Mouse (Mus musculus) lung, postnatal 0 days (tissue): ENCODE measurements around the gene Ppa1. TPM values are rescaled to one million over a fixed set of nuclear protein-coding genes. Genes with fewer than 3 reads are reported as not detected.
"Not testable (repeated sequence)": the region's sequence is repeated elsewhere in the genome, so short reads cannot be mapped to it uniquely, and the experiment has no call there.

Source experiments
- ATAC-seq: fragments of 200-750 bp; cut with Nextera tagmentation; 2 replicates; pipeline ENCODE4 v1.8.0; 2017; ENCODE audit warnings: moderate library complexity
- DNase-seq: peaks from one replicate; pipeline ENCODE4 v3.0.0-alpha.2; 2016; ENCODE audit warnings: low spot score
- H3K27ac ChIP-seq: fragments of 300-500 bp; sonication (generic); 2 replicates; pipeline ENCODE4 v1.5.1; 2014; ENCODE audit warnings: antibody characterized with exemption, mild to moderate bottlenecking, low read length, mixed read lengths
- H3K27me3 ChIP-seq: fragments of 300-500 bp; sonication (generic); replicated peaks from 2 replicates; pipeline ENCODE4 v1.6.1; 2014; ENCODE audit warnings: low read length, mixed read lengths; ENCODE audit not compliant: insufficient read depth
- H3K36me3 ChIP-seq: fragments of 300-500 bp; sonication (generic); 2 replicates; pipeline ENCODE4 v1.6.1; 2014; ENCODE audit warnings: low read length, mixed read lengths; ENCODE audit not compliant: insufficient read depth
- H3K4me1 ChIP-seq: fragments of 300-500 bp; sonication (generic); 2 replicates; pipeline ENCODE4 v1.6.1; 2014; ENCODE audit warnings: antibody characterized with exemption, low read depth, low read length, mixed read lengths; ENCODE audit not compliant: insufficient read depth
- H3K4me2 ChIP-seq: fragments of 300-500 bp; sonication (generic); replicated peaks from 2 replicates; pipeline ENCODE4 v1.6.1; 2014; ENCODE audit warnings: low read depth, mild to moderate bottlenecking, low read length, moderate library complexity, mixed read lengths
- H3K4me3 ChIP-seq: fragments of 300-500 bp; sonication (generic); 2 replicates; pipeline ENCODE4 v1.5.1; 2014; ENCODE audit warnings: low read depth, low read length
- H3K9ac ChIP-seq: fragments of 300-500 bp; sonication (generic); replicated peaks from 2 replicates; pipeline ENCODE4 v1.6.1; 2014; ENCODE audit warnings: low read depth, mild to moderate bottlenecking
- H3K9me3 ChIP-seq: fragments of 300-500 bp; sonication (generic); 2 replicates; pipeline ENCODE4 v1.6.1; 2016; ENCODE audit warnings: low read length, mixed read lengths
- CTCF ChIP-seq: IDR thresholded peaks from 2 replicates; pipeline ENCODE4 v1.5.1; 2016; ENCODE audit warnings: antibody characterized with exemption, mild to moderate bottlenecking
- EP300 ChIP-seq: IDR thresholded peaks from 2 replicates; pipeline ENCODE4 v1.6.1; 2016; ENCODE audit warnings: antibody characterized with exemption, mild to moderate bottlenecking, control low read depth
- WGBS: fragments of 180-500 bp; shearing (Covaris S2); extraction: QIAGEN DNeasy Blood & Tissue Kit; methylation state at CpG from one replicate; pipeline ENCODE4 v1.1.7; 2014; 5-methylcytosine and 5-hydroxymethylcytosine counted together
- polyA plus RNA-seq: library from polyadenylated mRNA; unstranded; fragments of >200 nt; fragmentation: Nextera tagmentation; extraction: Ambion mirVana; gene quantifications from 2 replicates; pipeline ENCODE4 v1.2.1, GENCODE M21; 2015

Gene Ppa1
- polyA plus RNA-seq: 39.8 and 40.1 TPM in 2 replicates

GRCm38 (mm10) chr10:61647790-61648736, at the start of gene Ppa1:
Gene Ppa1, plus strand, starts transcription at chr10:61648552.
- WGBS: 2% methylated on average over 44 of the region's 50 CpGs
- Histone ChIP-seq H3K36me3 (no peaks in the 10 kb centered on the region), H3K27me3 (no peaks in the 10 kb centered on the region), H3K9me3 (no peaks in the 10 kb centered on the region), H3K4me3 (peak within 1 kb of the TSS; percentile 83), H3K4me1 (peaks cover 3% of the 10 kb centered on the region; the same call in 1 of the 2 replicates), H3K4me2 (peak within 1 kb of the TSS; percentile 92), H3K9ac (peak within 1 kb of the TSS; percentile 53), H3K27ac (peak within 1 kb of the TSS; percentile 35; the same call in 1 of the 2 replicates)
- ATAC-seq (peak; percentile 98), DNase-seq (peak; percentile 93)
- no peak for TF ChIP-seq EP300
- TF ChIP-seq CTCF: no peak

DNA sequence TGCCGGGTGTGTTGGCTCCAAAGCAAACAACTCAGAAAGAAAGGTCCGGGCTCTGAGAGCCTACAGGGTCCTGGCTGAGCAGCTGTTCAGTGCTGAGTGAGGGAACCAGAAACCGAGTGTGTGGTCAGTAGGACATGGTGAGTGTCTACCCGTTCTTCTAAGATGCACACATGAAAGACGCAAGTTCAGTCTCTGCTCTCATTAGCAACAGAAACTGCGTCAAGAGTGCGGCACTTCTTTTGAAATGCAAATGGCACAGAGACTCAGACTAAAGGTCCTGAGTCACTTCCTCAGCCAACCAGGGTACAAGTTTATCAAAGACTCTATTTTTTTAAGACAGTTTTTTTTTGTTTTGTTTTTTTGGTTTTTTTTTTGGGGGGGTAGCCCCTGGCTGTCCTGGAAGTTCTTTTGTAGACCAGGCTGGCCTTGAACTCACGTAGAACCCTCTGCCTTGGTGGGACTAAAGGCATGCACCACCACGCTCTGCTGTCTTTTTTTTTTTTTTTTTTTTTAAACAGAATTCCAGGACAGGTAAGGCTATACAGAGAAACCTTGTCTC, 48.7 kb upstream of the Ppa1 start:
- H3K4me1 ChIP-seq: no peaks in the 10 kb centered on the region
- no peak overlapping the region for H3K4me3 ChIP-seq
- H3K27me3 ChIP-seq: peaks cover 11% of the 10 kb centered on the region; the same call in 1 of the 2 replicates
- H3K36me3 ChIP-seq: no peaks in the 10 kb centered on the region
- no peaks in the 10 kb centered on the region for H3K9me3 ChIP-seq
- DNase-seq: no peak
- H3K9ac ChIP-seq: no peak overlapping the region
- H3K27ac ChIP-seq: no peak overlapping the region
- TF ChIP-seq CTCF (no peak), EP300 (no peak)
- 65% methylated on average over 9 of the region's 9 CpGs for WGBS
- H3K4me2 ChIP-seq: no peak overlapping the region
- no peak for ATAC-seq

GRCm38 (mm10) chr10:61602283-61603033, 45.9 kb upstream of the Ppa1 start:
- Histone ChIP-seq H3K4me1 (no peaks in the 10 kb centered on the region), H3K36me3 (no peaks in the 10 kb centered on the region), H3K27ac (no peak overlapping the region), H3K9me3 (no peaks in the 10 kb centered on the region), H3K27me3 (no peaks in the 10 kb centered on the region), H3K4me2 (peak overlapping the region; percentile 19; the same call in 1 of the 2 replicates), H3K9ac (no peak overlapping the region), H3K4me3 (no peak overlapping the region)
- DNase-seq (peak; percentile 76), ATAC-seq (peak; percentile 65)
- 9% methylated on average over 14 of the region's 14 CpGs for WGBS
- TF ChIP-seq CTCF (peak; percentile 83), EP300 (no peak)

DNA sequence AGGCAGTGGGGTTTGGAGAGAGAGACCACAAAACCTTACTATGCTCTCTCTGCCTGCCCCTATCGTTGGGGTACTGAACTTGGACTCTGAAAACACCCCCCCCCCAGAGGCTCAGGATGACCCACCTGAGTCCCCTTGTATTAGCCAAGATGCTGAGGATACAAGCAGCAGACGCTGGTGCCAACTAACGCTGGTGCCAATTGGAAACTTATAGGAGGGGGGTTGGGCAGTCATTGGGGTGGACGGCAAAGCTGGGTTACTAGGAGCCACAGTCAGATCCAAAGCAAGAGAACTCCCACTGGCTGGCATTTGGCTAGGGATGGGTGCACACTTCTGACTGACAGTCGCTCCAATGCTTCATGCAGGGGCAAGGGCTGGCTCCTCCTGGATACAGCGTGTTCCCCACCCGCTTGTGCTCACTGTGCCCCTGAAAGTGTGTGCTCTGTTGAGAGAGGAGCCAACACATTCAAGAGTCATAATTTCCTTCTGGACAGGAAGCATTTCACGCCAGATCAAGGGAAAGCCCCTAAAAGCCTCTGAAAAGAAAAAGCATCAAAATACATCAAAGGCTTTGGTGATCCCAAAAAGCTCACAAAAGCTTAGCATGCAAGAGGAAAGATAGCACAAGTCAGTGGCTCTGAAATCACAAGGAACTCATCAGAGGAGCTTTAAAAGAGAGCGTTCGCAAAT, 43.8 kb upstream of the Ppa1 start:
- Histone ChIP-seq H3K4me2 (no peak overlapping the region), H3K27ac (no peak overlapping the region), H3K9me3 (no peaks in the 10 kb centered on the region), H3K9ac (no peak overlapping the region), H3K36me3 (no peaks in the 10 kb centered on the region), H3K4me3 (no peak overlapping the region), H3K27me3 (no peaks in the 10 kb centered on the region), H3K4me1 (no peaks in the 10 kb centered on the region)
- TF ChIP-seq CTCF: no peak
- TF ChIP-seq EP300: no peak
- DNase-seq (no peak), ATAC-seq (no peak)
- WGBS: 74% methylated on average over 10 of the region's 10 CpGs

- not testable (repeated sequence) for ATAC-seq, H3K4me1 ChIP-seq, H3K9ac ChIP-seq, H3K4me2 ChIP-seq, H3K36me3 ChIP-seq, H3K4me3 ChIP-seq, DNase-seq, H3K9me3 ChIP-seq, H3K27ac ChIP-seq, H3K27me3 ChIP-seq
- WGBS: 68% methylated on average over 11 of the region's 11 CpGs
Observed at GRCm38 (mm10) chr10:61605381-61605780, 43.0 kb upstream of the Ppa1 start.
